Mouse (Mus musculus) cerebellum, adult 2 months (tissue): ENCODE data around the gene Phox2a. TPM values are rescaled to one million over a fixed set of nuclear protein-coding genes. Genes with fewer than 3 reads are reported as not detected.

ENCODE experiments used
- DNase-seq, 2 experiments: peaks; one replicate each; pipeline ENCODE4 v3.0.0; 2021
- H3K27ac ChIP-seq: fragments of 200-500 bp; 2 replicates; pipeline ENCODE4 v1.5.1; 2012; ENCODE audit warnings: low read length, control low read depth, inconsistent platforms; ENCODE audit not compliant: insufficient read depth
- H3K27me3 ChIP-seq: fragments of 200-500 bp; 2 replicates; pipeline ENCODE4 v1.6.1; 2012; ENCODE audit warnings: inconsistent platforms, mild to moderate bottlenecking, low read length, moderate library complexity; ENCODE audit not compliant: control insufficient read depth, insufficient read depth
- H3K4me1 ChIP-seq: fragments of 200-500 bp; 2 replicates; pipeline ENCODE4 v1.6.1; 2011; ENCODE audit warnings: low read length; ENCODE audit not compliant: control insufficient read depth, insufficient read depth
- H3K4me3 ChIP-seq: fragments of 200-500 bp; replicated peaks from 2 replicates; pipeline ENCODE3; 2011; ENCODE audit warnings: mild to moderate bottlenecking, low read depth, low read length, control low read depth; ENCODE audit not compliant: insufficient read depth
- CTCF ChIP-seq: fragments of 200-500 bp; IDR thresholded peaks from 2 replicates; pipeline ENCODE4 v1.5.1; 2011; ENCODE audit warnings: low read depth, mild to moderate bottlenecking, control low read depth, low read length, moderate library complexity, borderline replicate concordance; ENCODE audit not compliant: insufficient read depth
- POLR2A ChIP-seq: fragments of 200-500 bp; IDR thresholded peaks from 2 replicates; pipeline ENCODE4 v1.6.1; 2011; ENCODE audit warnings: low read length, control low read depth, borderline replicate concordance; ENCODE audit not compliant: insufficient read depth
- WGBS: fragments of 180-500 bp; shearing (Covaris S2); methylation state at CpG from one replicate; pipeline ENCODE4 v1.1.7; 2018; 5-methylcytosine and 5-hydroxymethylcytosine counted together
- polyA plus RNA-seq: library from polyadenylated mRNA; depleted of rRNA; stranded (reverse); fragments of >200 nt; gene quantifications from 2 replicates; pipeline ENCODE4 v1.2.3, GENCODE M21; 2012

Gene Phox2a
- polyA plus RNA-seq, 1 experiment = 0.52 TPM

- no peak for DNase-seq
- Histone ChIP-seq H3K27ac (no peak overlapping the region), H3K4me1 (no peaks in the 10 kb centered on the region), H3K4me3 (no peak overlapping the region), H3K27me3 (no peaks in the 10 kb centered on the region)
- TF ChIP-seq POLR2A = no peak
- no peak for TF ChIP-seq CTCF
- 85% methylated on average over 6 of the region's 6 CpGs for WGBS
These were observed 34.7 kb downstream of the Phox2a start for GRCm38 (mm10) chr7:101852846-101853245.

GRCm38 (mm10) chr7:101853816-101854215, 35.7 kb downstream of the Phox2a start:
- H3K27ac ChIP-seq = no peak overlapping the region
- DNase-seq = no peak
- H3K4me3 ChIP-seq = no peak overlapping the region
- no peak for TF ChIP-seq CTCF
- no peak for TF ChIP-seq POLR2A
- no peaks in the 10 kb centered on the region for H3K4me1 ChIP-seq
- WGBS = 87% methylated on average over 2 of the region's 2 CpGs
- no peaks in the 10 kb centered on the region for H3K27me3 ChIP-seq

GRCm38 (mm10) chr7:101857094-101857493, 39.0 kb downstream of the Phox2a start, which contains the start of gene Folr2:
Gene Folr2, minus strand, starts transcription at chr7:101857194.
- 95% methylated on average over 4 of the region's 4 CpGs for whole genome bisulfite sequencing
- H3K4me3 ChIP-seq = no peak within 1 kb of the TSS
- H3K27ac ChIP-seq = no peak within 1 kb of the TSS
- no peaks in the 10 kb centered on the region for H3K4me1 ChIP-seq
- no peak for DNase-seq
- TF ChIP-seq CTCF (no peak), POLR2A (no peak)
- H3K27me3 ChIP-seq = no peaks in the 10 kb centered on the region

- TF ChIP-seq POLR2A (no peak), CTCF (no peak)
- Histone ChIP-seq H3K4me3 (no peak overlapping the region), H3K4me1 (no peaks in the 10 kb centered on the region), H3K27ac (no peak overlapping the region), H3K27me3 (no peaks in the 10 kb centered on the region)
- no peak for DNase-seq
- WGBS = 80% methylated on average over 9 of the region's 9 CpGs
These were observed 40.2 kb downstream of the Phox2a start for GRCm38 (mm10) chr7:101858362-101858761.

- no peak overlapping the region for H3K27ac ChIP-seq
- no peak for DNase-seq
- H3K4me1 ChIP-seq = no peaks in the 10 kb centered on the region
- no peak overlapping the region for H3K4me3 ChIP-seq
- no peaks in the 10 kb centered on the region for H3K27me3 ChIP-seq
- TF ChIP-seq CTCF (no peak), POLR2A (no peak)
These were observed 42.9 kb downstream of the Phox2a start for GRCm38 (mm10) chr7:101860978-101861377.

- no peak for TF ChIP-seq CTCF
- no peak for TF ChIP-seq POLR2A
- DNase-seq = no peak
- Histone ChIP-seq H3K27me3 (no peaks in the 10 kb centered on the region), H3K4me1 (no peaks in the 10 kb centered on the region), H3K4me3 (no peak overlapping the region), H3K27ac (no peak overlapping the region)
- WGBS = 71% methylated on average over 3 of the region's 3 CpGs
These were observed 44.2 kb downstream of the Phox2a start for GRCm38 (mm10) chr7:101862291-101862690.

- no peak for DNase-seq
- Histone ChIP-seq H3K4me1 (no peaks in the 10 kb centered on the region), H3K27me3 (no peaks in the 10 kb centered on the region), H3K27ac (no peak within 1 kb of the TSS), H3K4me3 (no peak within 1 kb of the TSS)
- 75% methylated on average over 3 of the region's 3 CpGs for WGBS
- TF ChIP-seq CTCF (no peak), POLR2A (no peak)
These were observed 45.3 kb downstream of the Phox2a start, which contains the start of gene Anapc15 for GRCm38 (mm10) chr7:101863415-101863814. Gene Anapc15, plus strand, starts transcription at chr7:101863715.

GRCm38 (mm10) chr7:101866491-101867265, 48.6 kb downstream of the Phox2a start:
- H3K27ac ChIP-seq = no peak overlapping the region
- no peak for TF ChIP-seq POLR2A
- no peak for TF ChIP-seq CTCF
- WGBS = 81% methylated on average over 11 of the region's 11 CpGs
- no peaks in the 10 kb centered on the region for H3K27me3 ChIP-seq
- no peak overlapping the region for H3K4me3 ChIP-seq
- H3K4me1 ChIP-seq = no peaks in the 10 kb centered on the region
- DNase-seq = no peak
